Mouse (Mus musculus) spleen, postnatal 0 days (tissue): ENCODE measurements around the gene Filip1l. TPM values are rescaled to one million over a fixed set of nuclear protein-coding genes. Genes with fewer than 3 reads are reported as not detected.

Experiments used
- polyA plus RNA-seq: library from polyadenylated mRNA; unstranded; fragments of >200 nt; fragmentation: Nextera tagmentation; extraction: Ambion mirVana; gene quantifications from 2 replicates; pipeline ENCODE4 v1.2.1, GENCODE M21; 2015

Filip1l gene
- polyA plus RNA-seq, result 8.7 and 12.0 TPM in 2 replicates

GRCm38 (mm10) chr16:57352751-57353150, at the start of gene Filip1l:
TSS of gene Filip1l (plus strand) at chr16:57353093.

GRCm38 (mm10) chr16:57606444-57607227, 253.7 kb downstream of the Filip1l start, which contains the start of gene Cmss1:
TSS of gene Cmss1 (minus strand) at chr16:57606864.

Other genes starting within 250 kb of the Filip1l start
- gene Tomm70a, start 231.4 kb upstream of the Filip1l start, polyA plus RNA-seq, result 22.8 and 24.1 TPM in 2 replicates
- 30.8 and 35.1 TPM in 2 replicates for gene Nit2, start 185.8 kb upstream of the Filip1l start, polyA plus RNA-seq
- gene Tbc1d23, start 121.6 kb upstream of the Filip1l start, polyA plus RNA-seq, result 14.8 and 14.9 TPM in 2 replicates
- gene Tmem30c, start 60.2 kb upstream of the Filip1l start, polyA plus RNA-seq, result not detected in 2 replicates